1 mouse cellular context compared by ENCODE assay signal in the genomic region with DNA sequence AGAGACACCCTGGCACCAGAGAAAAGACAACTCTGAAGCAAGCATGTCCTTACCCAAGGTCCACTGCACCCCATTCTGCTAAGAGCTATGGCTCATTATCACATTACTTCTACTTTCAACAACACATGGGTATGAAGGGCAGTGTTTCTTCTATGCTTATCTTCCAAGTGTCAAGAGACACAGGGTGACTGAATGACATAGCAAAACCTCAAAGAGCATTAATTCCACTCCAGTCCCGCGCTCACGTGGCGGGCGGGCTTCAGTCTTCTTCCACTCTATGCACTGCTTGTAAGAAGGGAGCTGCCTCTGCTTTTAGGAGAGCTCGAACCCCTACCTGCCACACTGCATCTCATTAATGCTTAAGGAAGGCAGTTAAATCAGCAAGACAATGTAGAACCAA.
TF ChIP-seq lines count a peak whose summit lies in the region.

No protein-coding gene starts in this region.

TF ChIP-seq in MEL, 35 proteins besides CTCF, POLR2A, EP300 and RAD21:
- TF ChIP-seq NELFE (IDR thresholded peaks at IDR 0.05; ENCODE audit: low read depth, low read length) (no peak), ETS1 (IDR thresholded peaks at IDR 0.05; ENCODE audit: low read depth, low read length) (no peak), E2F4 (IDR thresholded peaks at IDR 0.05; ENCODE audit: borderline replicate concordance, low read depth, low read length) (no peak), RCOR1 (IDR thresholded peaks at IDR 0.05; ENCODE audit: low read depth, low read length) (no peak)
